Mouse (Mus musculus) right cerebral cortex, postnatal 25 days (tissue): ENCODE measurements around the gene Rassf1.

Source experiments
- DNase-seq: peaks from one replicate; pipeline ENCODE4 v3.0.0; 2022

The Rassf1 gene

GRCm38 (mm10) chr9:107551117-107551889, at the start of gene Rassf1:
Gene Rassf1, plus strand, starts transcription at chr9:107551555.
- DNase-seq = no peak

- DNase-seq = no peak
These were observed 49.1 kb upstream of the Rassf1 start for GRCm38 (mm10) chr9:107502131-107502846.

- no peak for DNase-seq
These were observed 46.5 kb upstream of the Rassf1 start for GRCm38 (mm10) chr9:107504662-107505537.

- peak; percentile 69 for DNase-seq
These were observed 43.1 kb upstream of the Rassf1 start for GRCm38 (mm10) chr9:107508266-107508665.

DNA sequence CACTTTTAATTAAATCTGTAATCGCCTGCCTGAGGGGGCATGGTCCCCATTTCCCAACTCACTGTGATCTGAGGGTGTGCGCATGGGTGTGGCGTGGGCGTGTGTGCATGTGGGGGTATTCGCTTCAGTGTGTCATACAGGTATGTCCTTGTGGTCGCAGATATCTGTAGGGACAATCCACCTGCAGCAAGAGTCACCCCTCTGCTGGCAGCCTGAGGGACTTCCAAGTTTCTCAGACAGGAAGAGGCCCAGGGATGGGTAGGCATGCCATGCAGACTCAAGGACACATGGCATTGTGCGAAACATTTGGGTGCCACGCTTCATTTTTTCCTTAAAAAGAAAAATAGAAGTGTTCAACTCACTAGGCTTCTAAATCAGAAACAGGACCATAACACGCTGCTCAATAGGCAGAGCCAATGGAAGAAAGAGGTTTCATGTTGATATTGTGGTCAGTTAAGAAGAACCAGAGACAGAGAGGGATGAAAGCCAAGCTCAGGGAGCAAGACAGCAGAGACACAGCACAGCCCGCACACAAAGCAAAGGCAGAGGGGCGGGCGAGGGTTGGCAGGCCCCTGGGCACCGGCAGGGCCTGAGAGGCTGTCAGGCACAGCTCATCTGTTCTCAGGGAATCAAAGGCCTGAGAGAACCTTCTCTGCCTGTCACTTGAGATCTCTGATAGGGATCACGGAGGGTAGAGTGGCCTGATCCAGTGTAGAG, 40.8 kb upstream of the Rassf1 start:
- DNase-seq = no peak

GRCm38 (mm10) chr9:107511436-107511835, 39.9 kb upstream of the Rassf1 start:
- DNase-seq = no peak

- no peak for DNase-seq
These were observed 39.0 kb upstream of the Rassf1 start for GRCm38 (mm10) chr9:107512326-107512725.

GRCm38 (mm10) chr9:107514303-107514955, 36.9 kb upstream of the Rassf1 start:
- DNase-seq = peak; percentile 84

GRCm38 (mm10) chr9:107520331-107520730, 31.0 kb upstream of the Rassf1 start:
- DNase-seq = no peak

GRCm38 (mm10) chr9:107521190-107521589, 30.2 kb upstream of the Rassf1 start:
- DNase-seq = no peak

DNA sequence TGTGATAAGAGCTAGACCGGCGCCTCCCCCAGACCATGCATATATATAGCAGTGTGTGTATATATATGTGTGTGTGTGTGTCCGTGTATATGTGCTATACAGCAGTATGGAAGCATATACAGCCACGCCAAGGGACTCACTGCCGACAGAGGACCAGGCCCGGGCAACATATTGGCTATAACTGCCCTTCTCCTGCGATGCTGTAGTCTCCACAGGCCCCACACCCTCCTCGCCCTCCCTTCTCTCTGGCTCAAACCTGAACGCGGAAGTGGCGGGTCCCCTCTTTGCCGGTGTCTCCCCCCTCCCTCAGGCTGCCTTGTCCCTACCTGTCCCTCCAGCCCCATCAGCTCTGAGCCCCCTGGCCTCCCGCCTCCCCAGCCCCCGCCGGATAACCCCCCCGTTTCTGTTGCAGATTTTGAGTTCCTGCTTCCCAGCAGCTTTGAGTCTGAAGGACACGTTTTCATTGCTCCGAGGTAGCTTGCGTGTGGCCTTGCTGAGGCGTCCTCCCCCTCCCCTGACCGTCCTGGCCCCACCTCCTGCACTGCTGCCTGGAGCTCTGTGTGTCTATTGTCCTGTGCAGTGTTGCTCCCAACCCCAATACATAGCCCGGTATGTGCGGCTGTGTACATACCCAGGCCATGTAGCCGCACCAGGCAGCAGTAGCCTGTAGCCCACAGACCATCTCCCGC, 29.5 kb upstream of the Rassf1 start:
- no peak for DNase-seq

DNA sequence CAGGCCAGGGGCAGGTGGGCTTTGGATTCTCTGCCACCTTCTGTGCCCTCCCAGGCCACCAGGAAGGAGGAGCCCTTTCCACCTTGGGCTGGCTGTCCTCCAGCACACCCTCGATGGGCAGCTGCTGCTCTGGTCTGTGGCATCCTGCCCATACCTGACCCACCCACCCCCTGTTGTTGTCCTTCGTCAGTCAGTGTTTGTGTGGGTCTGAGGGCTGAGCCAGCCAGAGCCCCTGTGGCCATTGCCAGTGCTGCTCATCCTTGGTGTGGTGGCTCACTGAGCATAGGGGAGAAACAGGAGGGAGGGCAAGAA, 29.0 kb upstream of the Rassf1 start:
- no peak for DNase-seq

- peak; percentile 69 for DNase-seq
These were observed 24.9 kb upstream of the Rassf1 start for GRCm38 (mm10) chr9:107526198-107527026.

DNA sequence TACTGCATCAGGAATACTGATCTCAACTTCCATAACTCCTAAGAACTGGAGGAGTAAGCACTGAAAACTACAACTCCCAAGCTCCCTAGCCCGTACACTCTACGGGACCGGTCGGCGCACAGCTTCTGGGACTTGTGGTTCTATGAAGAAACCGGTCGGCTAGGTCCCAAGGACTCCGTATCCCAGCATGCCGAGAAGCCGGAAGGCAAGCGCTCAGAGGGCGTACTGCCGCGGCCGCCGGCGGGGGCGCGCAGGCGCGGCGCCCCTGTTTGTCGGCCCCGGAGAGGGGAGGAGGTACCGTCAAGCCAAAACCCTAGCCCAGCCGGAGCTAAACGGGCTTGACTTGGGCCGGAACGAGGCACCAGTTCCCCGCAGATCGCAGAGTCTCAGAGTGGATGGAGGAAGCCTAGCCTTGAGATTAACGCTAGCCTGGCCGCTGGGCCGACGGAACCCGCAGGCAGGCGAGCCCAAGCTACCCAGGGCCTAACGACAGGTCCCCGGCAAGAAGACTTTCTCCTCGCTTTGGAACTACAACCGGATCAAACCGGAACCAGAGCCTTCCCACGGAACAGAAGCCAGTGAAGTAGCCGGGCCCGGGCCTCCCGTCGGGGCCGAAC, 17.5 kb upstream of the Rassf1 start, which contains the start of gene Tmem115:
Tmem115 (plus strand) TSS at position 155 of the 617 bp plus-strand sequence.
- peak; percentile 94 for DNase-seq

GRCm38 (mm10) chr9:107534408-107535202, 16.8 kb upstream of the Rassf1 start:
- DNase-seq = no peak

DNA sequence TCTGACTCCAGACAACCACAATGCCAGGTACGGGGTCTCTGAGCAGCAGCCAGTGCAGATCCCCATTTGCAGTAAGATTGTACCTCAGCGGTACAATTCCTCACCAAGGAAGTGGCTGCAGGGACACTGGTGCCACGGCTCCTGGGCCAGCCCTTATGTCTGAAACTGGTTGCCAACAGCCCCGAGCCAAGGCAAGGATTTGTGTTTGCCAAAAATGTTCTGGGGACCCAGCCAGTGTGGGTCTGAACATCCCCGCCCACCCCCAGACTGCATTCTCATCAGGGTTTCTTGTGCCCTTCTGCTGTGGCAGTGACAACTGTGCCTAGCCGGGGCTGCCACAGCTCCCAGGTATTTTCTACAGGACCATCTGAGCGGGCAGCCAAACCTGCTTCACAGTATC, 13.1 kb upstream of the Rassf1 start:
- no peak for DNase-seq

DNA sequence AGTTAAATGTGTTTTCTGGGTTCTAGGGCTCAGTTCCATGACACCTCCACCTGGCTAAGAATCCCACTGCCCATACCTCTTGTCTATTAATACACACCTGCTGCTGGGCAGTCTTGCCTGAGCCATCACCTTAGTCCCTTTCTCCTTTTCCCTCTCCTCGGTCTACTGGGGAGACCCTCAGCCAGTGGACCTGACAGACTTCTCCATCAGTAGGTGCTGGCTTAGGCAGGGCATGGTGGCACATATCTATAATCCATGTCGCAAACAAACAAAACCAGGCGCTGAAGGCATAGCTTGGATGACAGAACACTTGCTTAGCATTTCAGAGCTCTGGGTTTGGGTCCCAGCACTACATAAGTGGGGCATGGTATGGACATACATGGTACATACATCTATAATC, 12.6 kb upstream of the Rassf1 start:
- DNase-seq = no peak

DNA sequence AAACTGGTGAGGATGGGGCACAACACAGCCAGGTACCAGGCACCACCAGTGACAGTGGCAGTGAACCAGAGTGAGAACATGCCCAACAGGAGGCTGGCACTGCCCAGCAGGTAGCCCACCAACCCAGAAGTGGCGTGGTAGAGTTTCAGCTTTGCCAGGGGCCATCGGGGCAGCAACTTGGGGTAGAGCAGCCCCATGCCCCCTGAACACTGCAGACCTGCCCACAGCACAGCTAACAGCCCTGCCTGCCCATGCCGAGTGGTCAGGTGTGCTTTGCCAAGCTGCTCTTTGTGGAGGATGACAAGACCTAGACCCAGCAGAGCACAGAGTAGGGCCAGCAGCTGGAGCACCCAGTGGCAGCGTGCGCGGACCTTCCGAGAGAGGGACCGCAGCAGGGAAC, 11.4 kb upstream of the Rassf1 start:
- no peak for DNase-seq

DNA sequence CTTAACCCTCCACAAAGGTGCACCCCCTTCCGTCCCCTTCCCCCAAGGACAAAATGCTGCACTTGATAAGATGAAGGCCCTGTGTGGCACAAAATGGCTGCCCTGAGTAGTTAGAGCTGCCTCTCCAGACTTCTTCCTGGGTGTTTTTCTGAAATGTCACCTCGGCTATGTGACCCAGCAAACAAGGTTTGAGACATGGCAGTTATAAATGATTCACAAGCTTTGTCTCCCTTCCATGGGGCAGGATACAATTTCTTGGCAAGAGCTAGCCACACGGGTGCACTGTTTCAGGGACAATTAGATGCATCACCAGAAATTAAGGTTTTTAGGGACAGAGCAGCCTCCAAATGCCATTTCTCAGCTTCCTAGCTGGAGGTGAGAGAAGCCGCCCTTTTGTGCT, 10.9 kb upstream of the Rassf1 start:
- DNase-seq = no peak
